Mouse (Mus musculus) small intestine, adult 2 months (tissue): ENCODE data around the gene Itpripl2.

Experiments used
- CTCF ChIP-seq: fragments of 200-500 bp; IDR thresholded peaks from 2 replicates; pipeline ENCODE4 v1.5.1; 2012; ENCODE audit warnings: low read depth, mild to moderate bottlenecking, control low read depth, inconsistent platforms, low read length, moderate library complexity, mixed read lengths; ENCODE audit not compliant: insufficient replicate concordance, insufficient read length; ENCODE audit errors: extremely low read depth
- POLR2A ChIP-seq: fragments of 200-500 bp; IDR thresholded peaks from 2 replicates; pipeline ENCODE4 v1.6.1; 2012; ENCODE audit warnings: low read depth, mild to moderate bottlenecking, control low read depth, inconsistent platforms, low read length, moderate library complexity

DNA sequence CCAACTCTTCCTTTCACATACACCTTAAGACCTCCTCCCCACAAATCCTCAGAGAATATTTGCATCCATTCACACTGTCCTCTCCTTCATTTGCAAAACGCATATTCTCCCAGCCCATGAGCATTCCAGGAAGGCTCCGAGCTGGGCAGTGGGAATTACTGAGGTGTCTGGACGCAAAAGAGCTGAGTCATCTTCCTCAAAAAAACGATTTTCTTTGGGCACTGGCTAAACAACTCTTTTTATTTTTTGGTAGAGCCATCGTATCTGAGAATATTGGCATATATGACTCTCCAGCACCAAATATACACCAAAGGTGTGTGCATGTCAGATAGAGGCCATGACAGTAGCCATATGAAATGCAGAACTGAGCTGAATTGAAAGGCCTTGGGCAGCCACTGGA, 4.9 kb downstream of the Itpripl2 start:
- TF ChIP-seq CTCF (no peak), POLR2A (no peak)
